ENCODE assay signal across 8 mouse cellular contexts in the genomic region with DNA sequence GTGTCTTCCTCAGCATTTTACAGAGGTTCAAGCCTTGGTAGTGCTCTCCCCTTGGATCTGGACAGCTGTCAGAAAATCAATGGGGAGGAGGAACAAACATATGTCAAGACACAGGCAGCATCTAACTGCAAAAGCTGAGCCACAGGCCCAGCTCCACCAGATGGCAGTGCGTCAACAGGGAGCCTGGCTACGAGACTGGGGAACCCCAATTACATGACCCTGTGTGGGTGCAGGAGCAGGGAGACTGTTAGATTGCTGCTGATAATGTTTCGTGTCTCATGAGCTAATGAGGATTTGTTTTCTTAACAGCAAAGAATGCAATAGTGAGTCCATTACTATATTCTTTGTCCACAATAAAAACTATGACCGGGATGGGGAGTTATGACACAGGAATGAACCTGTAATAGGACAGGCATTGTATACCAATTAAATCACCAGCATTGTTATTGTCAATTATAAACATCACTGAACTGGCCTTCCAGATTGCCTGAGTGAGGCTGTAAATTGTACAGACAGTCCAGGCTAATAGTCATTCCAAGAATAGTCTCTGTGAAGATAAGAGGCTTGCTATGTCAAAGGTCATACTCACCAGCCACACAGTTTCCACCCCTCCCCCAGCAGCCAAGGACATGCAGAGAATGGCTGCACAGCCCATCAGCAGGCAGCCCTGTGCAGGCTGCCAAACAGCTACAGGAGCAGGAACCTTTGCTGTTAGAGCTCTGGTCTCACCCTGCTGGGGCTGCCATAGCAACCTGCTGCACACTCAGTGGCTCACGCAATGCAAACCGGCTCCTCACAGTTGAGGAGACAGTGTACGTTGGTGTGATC. TPM values are rescaled to one million over a fixed set of nuclear protein-coding genes. Genes with fewer than 3 reads are reported as not detected.
DNase-seq lines count a peak whose midpoint lies in the region; ATAC-seq and TF ChIP-seq lines count a peak whose summit lies in the region.

No protein-coding gene starts in this region.

- no peaks in the 10 kb centered on the region for H3K36me3 ChIP-seq in hindbrain, embryonic 14.5 days (replicated peaks; ENCODE audit: control insufficient read depth, insufficient read depth)
- no peaks in the 10 kb centered on the region for H3K36me3 ChIP-seq in lung, embryonic 14.5 days (ENCODE audit: insufficient read depth)

- no peak overlapping the region for H3K4me2 ChIP-seq in hindbrain, embryonic 14.5 days (replicated peaks)
- H3K4me2 ChIP-seq in lung, embryonic 14.5 days = peak overlapping the region; percentile 2; the same call in 1 of the 2 replicates

- 10% methylated on average over 7 of the region's 7 CpGs for WGBS in hindbrain, embryonic 14.5 days
- WGBS in lung, embryonic 14.5 days = 9% methylated on average over 7 of the region's 7 CpGs

- H3K27me3 ChIP-seq in hindbrain, embryonic 14.5 days (ENCODE audit: control insufficient read depth, insufficient read depth, low read length) = no peaks in the 10 kb centered on the region
- no peaks in the 10 kb centered on the region for H3K27me3 ChIP-seq in lung, embryonic 14.5 days (ENCODE audit: insufficient read depth, low read length)

- DNase-seq in ES-CJ7 (ENCODE audit: low read depth, low spot score) = peak; percentile 63
- DNase-seq in cerebellum, adult 8-10 months = peak; percentile 32
- peak; percentile 44 to 84 for DNase-seq in frontal cortex, adult 2 months (ENCODE audit: extremely low spot score in 1 of 2, low spot score in 1 of 2)
- DNase-seq in hindbrain, embryonic 14.5 days (ENCODE audit: low spot score) = peak; percentile 81
- peak; percentile 74 for DNase-seq in layer of hippocampus, adult 9-11 months
- DNase-seq in lung, embryonic 14.5 days = peak; percentile 84
- DNase-seq in ovary, postnatal 36 days (ENCODE audit: low spot score) = peak; percentile 74
- DNase-seq in urinary bladder, postnatal 25 days (ENCODE audit: low spot score) = peak; percentile 46

- H3K27ac ChIP-seq in hindbrain, embryonic 14.5 days = peak overlapping the region; percentile 57; the same call in 1 of the 2 replicates
- H3K27ac ChIP-seq in lung, embryonic 14.5 days (ENCODE audit: low read depth) = no peak overlapping the region

- H3K4me1 ChIP-seq in hindbrain, embryonic 14.5 days (replicated peaks; ENCODE audit: control insufficient read depth, insufficient read depth, low read length) = peaks cover 9% of the 10 kb centered on the region
- H3K4me1 ChIP-seq in lung, embryonic 14.5 days (ENCODE audit: insufficient read depth) = peaks cover 7% of the 10 kb centered on the region; the same call in 1 of the 2 replicates

- H3K9ac ChIP-seq in hindbrain, embryonic 14.5 days = peak overlapping the region; percentile 31; the same call in 1 of the 2 replicates
- no peak overlapping the region for H3K9ac ChIP-seq in lung, embryonic 14.5 days

- ATAC-seq in hindbrain, embryonic 14.5 days (ENCODE audit: low FRiP score) = peak; percentile 94
- ATAC-seq in lung, embryonic 14.5 days (ENCODE audit: insufficient read depth) = peak; percentile 97

- H3K9me3 ChIP-seq in hindbrain, embryonic 14.5 days (ENCODE audit: control insufficient read depth, low read length) = no peaks in the 10 kb centered on the region
- no peaks in the 10 kb centered on the region for H3K9me3 ChIP-seq in lung, embryonic 14.5 days (ENCODE audit: low read depth, low read length)

- peak; percentile 90 for TF ChIP-seq CTCF in lung, embryonic 14.5 days (IDR thresholded peaks at IDR 0.05; ENCODE audit: low read depth)

- H3K4me3 ChIP-seq in hindbrain, embryonic 14.5 days (replicated peaks; ENCODE audit: low read length) = no peak overlapping the region
- H3K4me3 ChIP-seq in lung, embryonic 14.5 days (ENCODE audit: low read depth, low read length) = no peak overlapping the region

RNA-seq across cellular contexts. Expression of a gene that starts 58.8 kb away (rescaled TPM):
- 1.4 and 1.6 TPM in 2 replicates for polyA plus RNA-seq in frontal cortex, adult 2 months (2012; rRNA removed)
- polyA plus RNA-seq in hindbrain, embryonic 14.5 days (2014; fragmentation: Nextera tagmentation; extraction: Ambion mirVana) = 0.17 TPM in 1 of 2 replicates, not detected in the other
- 0.22 and 0.36 TPM in 2 replicates for polyA plus RNA-seq in lung, embryonic 14.5 days (2014; fragmentation: Nextera tagmentation; extraction: Ambion mirVana)

Comparison
In these comparisons a context has a peak if more than half of its experiments do, and no peak if none do; other contexts are left out.
1. DNase-seq: peak in every context shown above with its lines; median percentile 84 in lung, embryonic 14.5 days; 81 in hindbrain, embryonic 14.5 days; 74 in layer of hippocampus, adult 9-11 months; 74 in ovary, postnatal 36 days; 64 in frontal cortex, adult 2 months; 63 in ES-CJ7; 46 in urinary bladder, postnatal 25 days; 32 in cerebellum, adult 8-10 months.